Mouse (Mus musculus) thymus, adult 2 months (tissue): ENCODE results near the gene Zfyve26.

ENCODE experiments used
- CTCF ChIP-seq: fragments of 200-500 bp; IDR thresholded peaks from 2 replicates; pipeline ENCODE4 v1.5.1; 2012; ENCODE audit warnings: mild to moderate bottlenecking, control low read depth, low read length, moderate library complexity, borderline replicate concordance; ENCODE audit not compliant: control insufficient read depth, poor library complexity, insufficient read depth; ENCODE audit errors: extremely low read depth
- POLR2A ChIP-seq: fragments of 200-500 bp; IDR thresholded peaks from 2 replicates; pipeline ENCODE4 v1.6.1; 2012; ENCODE audit warnings: mild to moderate bottlenecking, low read length, control low read depth, moderate library complexity; ENCODE audit not compliant: control insufficient read depth, poor library complexity, insufficient read depth; ENCODE audit errors: extremely low read depth

DNA sequence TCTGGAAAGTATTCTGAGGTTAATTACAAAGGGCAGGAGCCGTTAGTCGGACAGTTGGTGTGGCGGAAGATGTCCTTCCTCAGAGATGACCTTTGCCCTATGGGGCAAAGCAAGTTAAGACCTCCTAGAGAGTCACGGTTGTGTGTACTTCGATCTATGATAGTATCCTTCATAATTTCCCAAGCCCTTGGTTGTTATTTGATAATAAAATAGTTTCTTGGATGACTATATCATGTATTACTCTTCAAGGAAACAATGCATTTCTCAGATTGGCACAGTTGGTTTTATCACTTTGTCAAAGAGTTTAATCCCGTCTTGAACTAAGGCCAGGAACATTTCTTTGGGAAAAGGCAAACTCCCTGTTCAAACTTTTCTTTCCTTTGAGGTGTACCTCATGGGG, 103.9 kb downstream of the Zfyve26 start, which contains the start of gene Rdh11:
- no peak for TF ChIP-seq CTCF
- no peak for TF ChIP-seq POLR2A
